Mouse (Mus musculus): ENCODE results near the gene Gm5148. TPM values are rescaled to one million over a fixed set of nuclear protein-coding genes. Genes with fewer than 3 reads are reported as not detected.

Gene Gm5148
- total and polyA plus RNA-seq, 2 experiments from 2014 or later: 1.8 TPM; not detected in 1

DNA sequence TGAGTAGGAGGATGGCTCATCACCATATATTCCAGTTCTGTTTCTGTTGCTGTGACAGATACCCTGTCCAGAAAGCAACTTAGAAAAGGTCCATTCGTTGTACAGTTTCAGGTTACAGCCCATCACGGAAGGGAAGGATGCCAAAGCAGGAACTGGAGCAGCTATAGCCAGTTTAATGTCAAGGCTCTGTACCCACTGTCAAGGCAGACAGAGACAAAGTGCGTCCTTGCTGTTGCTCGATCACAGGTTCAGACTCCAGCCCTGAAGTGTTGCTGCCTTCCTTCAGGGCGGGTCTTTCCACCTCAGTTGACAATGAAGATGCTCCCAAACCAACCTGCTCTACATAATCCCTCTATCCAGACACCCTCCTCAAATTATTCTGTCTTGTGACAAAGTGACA is 41.7 kb upstream of the Gm5148 start:
- DNase-seq (ENCODE audit: low spot score) (no peak), ATAC-seq (ENCODE audit: insufficient read depth, low read depth) (no peak)
- Histone ChIP-seq H3K9ac (replicated peaks; ENCODE audit: low read depth, low read length) (no peak overlapping the region), H3K27ac (ENCODE audit: low read depth) (no peak overlapping the region), H3K4me2 (ENCODE audit: low read depth, low read length) (no peak overlapping the region), H3K4me3 (ENCODE audit: low read depth, low read length) (no peak overlapping the region), H3K9me3 (replicated peaks; ENCODE audit: control insufficient read depth, low read length) (no peaks in the 10 kb centered on the region), H3K27me3 (ENCODE audit: control insufficient read depth, insufficient read depth, low read length) (no peaks in the 10 kb centered on the region), H3K4me1 (ENCODE audit: control insufficient read depth, insufficient read depth) (peaks cover 22% of the 10 kb centered on the region), H3K36me3 (replicated peaks; ENCODE audit: control insufficient read depth, insufficient read depth, low read length) (no peaks in the 10 kb centered on the region)
- TF ChIP-seq CTCF (IDR thresholded peaks at IDR 0.05; ENCODE audit: low read depth): no peak
- no peak for TF ChIP-seq EP300 (IDR thresholded peaks at IDR 0.05; ENCODE audit: low read depth)
- WGBS: 70% methylated on average over 5 of the region's 5 CpGs

DNA sequence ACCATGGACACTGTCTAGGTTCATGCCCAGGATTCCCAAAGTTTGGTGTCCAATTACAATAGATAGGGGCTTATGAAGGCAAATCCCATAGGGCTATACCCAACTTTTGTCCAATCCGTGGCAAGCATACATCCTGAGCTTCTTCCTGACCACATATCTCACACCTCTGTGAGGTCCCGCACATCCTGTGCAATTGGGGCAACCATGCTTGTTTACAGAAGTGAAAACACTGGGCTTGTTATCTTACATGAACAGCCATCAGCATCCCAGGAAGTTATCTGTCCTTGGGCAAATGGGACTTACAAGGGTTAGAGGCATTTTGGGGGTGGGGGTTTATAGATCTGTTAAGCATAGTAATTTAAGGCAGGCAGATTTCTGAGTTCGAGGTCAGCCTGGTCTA is 41.0 kb upstream of the Gm5148 start:
- H3K27ac ChIP-seq (ENCODE audit: low read depth): no peak overlapping the region
- H3K27me3 ChIP-seq (ENCODE audit: control insufficient read depth, insufficient read depth, low read length): no peaks in the 10 kb centered on the region
- 78% methylated on average over 3 of the region's 3 CpGs for WGBS
- DNase-seq (ENCODE audit: low spot score) (no peak), ATAC-seq (ENCODE audit: insufficient read depth, low read depth) (no peak)
- H3K9ac ChIP-seq (replicated peaks; ENCODE audit: low read depth, low read length): no peak overlapping the region
- H3K4me3 ChIP-seq (ENCODE audit: low read depth, low read length): no peak overlapping the region
- no peaks in the 10 kb centered on the region for H3K36me3 ChIP-seq (replicated peaks; ENCODE audit: control insufficient read depth, insufficient read depth, low read length)
- no peak for TF ChIP-seq CTCF (IDR thresholded peaks at IDR 0.05; ENCODE audit: low read depth)
- no peak for TF ChIP-seq EP300 (IDR thresholded peaks at IDR 0.05; ENCODE audit: low read depth)
- H3K4me1 ChIP-seq (ENCODE audit: control insufficient read depth, insufficient read depth): peaks cover 17% of the 10 kb centered on the region
- H3K4me2 ChIP-seq (ENCODE audit: low read depth, low read length): no peak overlapping the region
- no peaks in the 10 kb centered on the region for H3K9me3 ChIP-seq (replicated peaks; ENCODE audit: control insufficient read depth, low read length)

DNA sequence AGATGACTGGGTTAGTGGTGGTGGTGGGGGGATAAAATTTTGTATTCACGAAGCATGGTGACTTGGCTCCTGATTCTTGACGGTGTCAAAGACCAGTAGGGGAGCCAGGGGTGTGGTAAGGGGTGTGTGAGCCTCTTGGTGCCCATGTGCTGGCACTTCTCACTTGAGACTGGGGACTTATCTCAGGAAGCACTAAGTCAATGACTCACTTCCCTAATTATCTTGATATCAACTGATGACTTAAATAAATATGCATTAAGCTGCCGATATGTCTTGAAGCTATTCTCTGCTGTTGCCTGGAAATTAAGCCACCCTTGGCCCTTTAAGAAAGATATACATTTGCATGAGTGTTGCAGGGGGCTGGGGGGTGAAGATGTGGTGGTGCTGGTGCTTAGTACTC is 38.0 kb upstream of the Gm5148 start:
- TF ChIP-seq EP300 (IDR thresholded peaks at IDR 0.05; ENCODE audit: low read depth) (no peak), CTCF (IDR thresholded peaks at IDR 0.05; ENCODE audit: low read depth) (no peak)
- Histone ChIP-seq H3K27ac (ENCODE audit: low read depth) (no peak overlapping the region), H3K36me3 (replicated peaks; ENCODE audit: control insufficient read depth, insufficient read depth, low read length) (no peaks in the 10 kb centered on the region), H3K4me1 (ENCODE audit: control insufficient read depth, insufficient read depth) (peaks cover 12% of the 10 kb centered on the region; the same call in 1 of the 2 replicates), H3K4me3 (ENCODE audit: low read depth, low read length) (no peak overlapping the region), H3K4me2 (ENCODE audit: low read depth, low read length) (no peak overlapping the region), H3K9me3 (replicated peaks; ENCODE audit: control insufficient read depth, low read length) (no peaks in the 10 kb centered on the region), H3K27me3 (ENCODE audit: control insufficient read depth, insufficient read depth, low read length) (no peaks in the 10 kb centered on the region), H3K9ac (replicated peaks; ENCODE audit: low read depth, low read length) (no peak overlapping the region)
- 75% methylated on average over 3 of the region's 3 CpGs for WGBS
- DNase-seq (ENCODE audit: low spot score) (no peak), ATAC-seq (ENCODE audit: insufficient read depth, low read depth) (no peak)

DNA sequence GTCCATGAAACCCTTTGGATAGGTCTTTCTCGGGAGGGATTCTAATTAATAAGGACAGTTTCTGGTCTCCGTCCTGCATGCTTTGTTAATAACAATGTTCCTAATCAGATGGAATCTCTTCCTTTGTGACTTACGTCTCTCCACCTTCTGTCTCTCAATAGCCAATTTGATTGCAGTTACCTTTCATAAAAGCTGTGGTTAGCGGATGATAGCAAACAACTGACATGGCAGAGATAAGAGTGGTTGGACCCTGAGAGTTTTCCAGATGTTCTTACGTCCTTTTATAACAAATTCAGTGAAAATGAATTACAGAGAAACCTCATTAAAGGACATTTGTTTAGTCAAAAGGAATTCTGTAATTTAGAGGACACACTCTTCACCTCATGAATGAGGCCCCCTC is 37.5 kb upstream of the Gm5148 start:
- Histone ChIP-seq H3K27ac (ENCODE audit: low read depth) (no peak overlapping the region), H3K4me2 (ENCODE audit: low read depth, low read length) (no peak overlapping the region), H3K4me3 (ENCODE audit: low read depth, low read length) (no peak overlapping the region), H3K36me3 (replicated peaks; ENCODE audit: control insufficient read depth, insufficient read depth, low read length) (no peaks in the 10 kb centered on the region), H3K9me3 (replicated peaks; ENCODE audit: control insufficient read depth, low read length) (no peaks in the 10 kb centered on the region), H3K4me1 (ENCODE audit: control insufficient read depth, insufficient read depth) (peaks cover 12% of the 10 kb centered on the region; the same call in 1 of the 2 replicates), H3K27me3 (ENCODE audit: control insufficient read depth, insufficient read depth, low read length) (no peaks in the 10 kb centered on the region), H3K9ac (replicated peaks; ENCODE audit: low read depth, low read length) (no peak overlapping the region)
- WGBS: 86% methylated on average over 5 of the region's 5 CpGs
- no peak for ATAC-seq (ENCODE audit: insufficient read depth, low read depth)
- DNase-seq (ENCODE audit: low spot score): no peak
- TF ChIP-seq CTCF (IDR thresholded peaks at IDR 0.05; ENCODE audit: low read depth) (no peak), EP300 (IDR thresholded peaks at IDR 0.05; ENCODE audit: low read depth) (no peak)

DNA sequence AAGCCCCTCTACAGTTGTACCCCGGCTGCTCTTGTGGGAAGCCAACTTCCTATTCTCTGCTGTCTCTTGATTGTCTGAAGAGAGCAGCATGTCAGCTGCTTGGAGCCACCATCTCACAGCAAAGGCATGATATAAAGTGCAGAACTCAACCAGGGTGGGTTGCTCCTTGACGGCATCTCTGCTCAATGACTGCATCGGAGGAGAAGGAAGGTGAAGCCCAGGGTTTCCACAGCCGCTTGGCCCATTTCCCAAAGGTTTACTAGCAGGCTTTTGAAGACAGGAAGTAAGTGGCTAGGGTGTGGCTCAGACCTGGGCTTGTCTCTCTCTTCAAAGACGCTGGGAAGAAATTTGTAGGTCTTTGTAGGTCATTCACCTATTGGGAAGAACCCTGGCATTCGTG is 36.6 kb upstream of the Gm5148 start:
- Histone ChIP-seq H3K4me3 (ENCODE audit: low read depth, low read length) (no peak overlapping the region), H3K27me3 (ENCODE audit: control insufficient read depth, insufficient read depth, low read length) (no peaks in the 10 kb centered on the region), H3K4me1 (ENCODE audit: control insufficient read depth, insufficient read depth) (peaks cover 12% of the 10 kb centered on the region; the same call in 1 of the 2 replicates), H3K27ac (ENCODE audit: low read depth) (no peak overlapping the region), H3K9ac (replicated peaks; ENCODE audit: low read depth, low read length) (no peak overlapping the region), H3K9me3 (replicated peaks; ENCODE audit: control insufficient read depth, low read length) (no peaks in the 10 kb centered on the region), H3K4me2 (ENCODE audit: low read depth, low read length) (no peak overlapping the region), H3K36me3 (replicated peaks; ENCODE audit: control insufficient read depth, insufficient read depth, low read length) (no peaks in the 10 kb centered on the region)
- TF ChIP-seq CTCF (IDR thresholded peaks at IDR 0.05; ENCODE audit: low read depth) (no peak), EP300 (IDR thresholded peaks at IDR 0.05; ENCODE audit: low read depth) (no peak)
- 74% methylated on average over 6 of the region's 6 CpGs for WGBS
- DNase-seq (ENCODE audit: low spot score) (no peak), ATAC-seq (ENCODE audit: insufficient read depth, low read depth) (no peak)

DNA sequence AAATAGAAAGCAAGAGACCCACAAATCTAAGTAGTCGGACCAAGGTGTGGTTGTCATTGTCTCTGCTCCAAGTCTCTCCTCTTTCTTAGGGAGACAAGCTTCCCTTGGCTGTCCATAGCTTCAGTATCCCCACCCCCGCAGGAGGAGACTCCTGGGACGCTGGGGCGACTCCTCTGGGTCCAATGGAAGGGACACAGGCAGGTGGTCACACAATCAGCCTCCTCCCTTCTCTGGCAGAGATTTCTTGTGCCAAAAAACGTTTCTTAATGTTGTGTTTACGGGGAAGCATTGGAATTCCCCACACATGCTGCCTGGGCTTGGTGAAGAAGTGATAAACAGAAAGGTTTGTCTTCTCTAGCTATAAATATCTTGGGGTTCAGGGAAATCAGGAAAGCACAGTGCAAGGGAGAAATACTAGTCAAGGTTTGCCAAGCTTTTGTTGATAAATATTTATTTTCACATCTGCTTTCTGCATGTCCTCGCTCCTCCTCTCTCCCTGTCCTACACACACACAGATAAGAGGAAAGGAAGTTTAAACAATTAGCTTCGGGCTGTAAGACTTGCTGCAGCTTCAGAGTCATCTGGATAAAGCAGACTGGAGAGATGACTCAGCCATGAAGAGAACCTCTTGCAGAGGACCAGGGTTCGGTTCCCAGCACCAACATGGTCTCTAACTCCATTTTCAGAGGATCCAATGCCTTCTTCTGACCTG is 34.5 kb upstream of the Gm5148 start:
- H3K9me3 ChIP-seq (replicated peaks; ENCODE audit: control insufficient read depth, low read length): no peaks in the 10 kb centered on the region
- peak overlapping the region; percentile 24; the same call in 1 of the 2 replicates for H3K4me3 ChIP-seq (ENCODE audit: low read depth, low read length)
- H3K9ac ChIP-seq (replicated peaks; ENCODE audit: low read depth, low read length): no peak overlapping the region
- H3K36me3 ChIP-seq (replicated peaks; ENCODE audit: control insufficient read depth, insufficient read depth, low read length): no peaks in the 10 kb centered on the region
- H3K27ac ChIP-seq (ENCODE audit: low read depth): peak overlapping the region; percentile 50
- H3K4me2 ChIP-seq (ENCODE audit: low read depth, low read length): peak overlapping the region; percentile 55
- peak; percentile 39 for DNase-seq (ENCODE audit: low spot score)
- TF ChIP-seq CTCF (IDR thresholded peaks at IDR 0.05; ENCODE audit: low read depth) (no peak), EP300 (IDR thresholded peaks at IDR 0.05; ENCODE audit: low read depth) (peak; percentile 14)
- no peaks in the 10 kb centered on the region for H3K27me3 ChIP-seq (ENCODE audit: control insufficient read depth, insufficient read depth, low read length)
- H3K4me1 ChIP-seq (ENCODE audit: control insufficient read depth, insufficient read depth): peaks cover 12% of the 10 kb centered on the region; the same call in 1 of the 2 replicates
- ATAC-seq (ENCODE audit: insufficient read depth, low read depth): peak; percentile 68
- WGBS: 31% methylated on average over 9 of the region's 9 CpGs
